Mouse (Mus musculus) cerebellum, adult 11-12 months (tissue): ENCODE data around the gene Ufsp2.

Experiments
- DNase-seq: peaks from one replicate; pipeline ENCODE4 v3.0.0; 2022

The Ufsp2 gene

DNA sequence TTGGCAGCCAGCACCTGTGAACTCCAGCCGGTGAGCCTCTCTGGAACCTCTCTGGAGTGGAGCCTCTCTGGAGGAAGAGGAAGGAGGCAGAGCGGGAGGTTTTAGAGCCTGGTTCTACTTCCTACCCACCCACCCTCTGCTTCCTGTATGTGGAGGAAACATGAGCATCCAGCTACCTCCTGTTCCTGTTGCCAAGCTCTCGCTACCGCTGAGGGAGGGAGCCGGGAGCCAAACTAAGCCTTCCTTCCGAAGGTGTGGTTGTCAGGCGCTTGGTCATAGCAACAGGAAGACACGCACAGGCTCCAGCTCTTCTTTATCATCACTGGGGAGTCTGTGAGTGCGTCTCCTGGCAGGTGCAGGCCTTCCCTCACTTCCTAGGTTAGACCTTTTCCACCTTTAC lies 46.9 kb downstream of the Ufsp2 start:
- DNase-seq: no peak

DNA sequence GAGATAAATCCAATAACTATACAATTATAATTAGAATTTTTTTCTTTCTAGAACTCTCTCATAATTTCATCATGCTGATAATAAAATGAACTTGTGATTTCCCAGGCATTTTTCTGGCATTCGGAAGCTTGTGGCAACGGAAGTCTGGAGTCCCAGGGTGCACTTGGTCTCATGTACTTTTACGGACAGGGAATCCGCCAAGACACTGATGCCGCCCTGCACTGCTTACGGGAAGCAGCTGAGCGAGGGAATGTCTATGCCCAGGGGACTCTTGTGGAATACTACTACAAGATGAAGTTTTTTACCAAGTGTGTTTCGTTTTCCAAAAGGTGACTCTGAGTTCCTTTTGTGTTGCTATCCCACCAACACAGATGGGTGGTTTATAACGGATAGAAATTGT lies 47.4 kb downstream of the Ufsp2 start:
- no peak for DNase-seq

DNA sequence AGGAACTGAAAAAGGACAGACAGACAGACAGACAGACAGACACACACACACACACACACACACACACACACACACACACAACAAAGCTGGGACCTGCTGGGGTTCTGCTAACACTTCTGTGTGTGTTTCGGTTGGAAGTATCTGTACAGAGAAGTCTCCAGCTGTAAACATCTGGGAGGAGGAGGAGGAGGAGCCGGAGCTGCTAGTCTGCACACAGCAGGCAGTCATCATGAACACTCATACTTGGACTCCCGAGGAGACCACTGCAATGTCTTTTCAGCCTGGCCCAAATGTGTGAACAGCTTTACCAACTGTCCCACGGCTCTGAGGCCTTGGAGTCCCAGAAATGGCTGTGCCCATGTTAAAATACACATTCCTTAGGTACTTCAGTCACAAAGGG lies 49.1 kb downstream of the Ufsp2 start:
- DNase-seq: no peak

DNA sequence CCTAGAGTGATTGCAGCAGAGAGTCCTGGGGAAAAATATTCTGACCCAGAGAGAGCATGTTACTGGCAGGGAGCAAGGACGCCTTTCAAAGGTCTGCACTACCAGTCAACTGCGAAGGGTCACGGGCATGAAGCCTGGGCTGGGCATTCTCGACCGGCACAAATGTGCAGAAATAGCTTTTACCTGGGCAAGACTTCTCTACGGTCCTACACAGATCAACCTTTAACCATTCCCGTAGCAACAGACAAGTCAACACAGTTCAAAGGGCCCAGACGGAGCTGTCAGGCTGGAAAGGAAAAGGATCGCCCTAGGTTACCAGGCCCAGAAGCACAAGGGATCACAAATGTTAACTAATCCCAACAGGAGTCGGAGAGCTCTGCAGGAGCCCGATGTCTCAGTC lies 60.9 kb downstream of the Ufsp2 start:
- no peak for DNase-seq

DNA sequence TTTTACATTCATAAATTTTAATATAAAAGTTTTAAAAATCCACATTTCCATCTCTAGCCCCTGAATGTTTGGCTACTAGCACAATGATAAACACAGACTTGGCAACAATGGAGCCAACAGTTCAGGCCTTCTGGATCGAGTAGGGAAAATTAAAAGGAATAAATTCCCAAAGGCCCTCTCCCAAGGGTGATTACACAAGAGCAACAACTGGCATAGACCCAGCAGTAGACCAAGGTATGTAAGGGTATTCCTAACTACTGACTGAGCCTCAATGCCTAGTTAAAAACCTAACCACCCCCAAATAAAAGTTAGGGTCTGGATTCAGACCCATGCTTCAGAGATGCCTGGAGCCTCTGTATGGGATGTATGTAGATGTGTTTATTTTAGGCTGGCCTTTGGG lies 64.3 kb downstream of the Ufsp2 start:
- DNase-seq: no peak

DNA sequence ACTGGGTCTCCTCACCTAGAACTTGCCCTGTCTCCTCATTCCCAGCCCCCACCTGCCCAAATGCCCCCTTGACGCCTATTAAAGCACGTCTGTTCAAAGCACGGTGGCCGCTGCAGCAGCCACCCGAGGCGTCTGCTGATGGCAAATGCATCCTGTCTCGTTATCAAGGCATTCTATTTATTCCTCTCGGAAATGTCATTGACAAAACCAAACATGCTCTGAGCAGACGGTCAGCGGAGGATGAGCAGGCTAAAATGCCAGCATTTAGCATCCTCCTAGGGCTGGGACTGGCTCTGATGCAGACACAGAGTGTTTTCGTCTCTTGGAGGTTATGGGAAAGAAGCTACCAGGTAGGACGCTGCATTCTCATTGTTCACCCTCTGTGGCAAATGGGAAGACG lies 64.9 kb downstream of the Ufsp2 start:
- no peak for DNase-seq
